Mouse (Mus musculus) myocyte (in vitro differentiated cells): ENCODE measurements around the gene Atp11a. TPM values are rescaled to one million over a fixed set of nuclear protein-coding genes. Genes with fewer than 3 reads are reported as not detected.

Experiments
- H3K27me3 ChIP-seq: one replicate; pipeline ENCODE4 v1.6.1; 2011; ENCODE audit not compliant: control insufficient read depth, insufficient read depth, insufficient read length
- H3K36me3 ChIP-seq: one replicate; pipeline ENCODE4 v1.6.1; 2011; ENCODE audit not compliant: control insufficient read depth, insufficient read depth
- H3K4me2 ChIP-seq: one replicate; pipeline ENCODE4 v1.6.1; 2011; ENCODE audit warnings: low read depth, control low read depth
- H3K4me3 ChIP-seq: one replicate; pipeline ENCODE4 v1.5.1; 2011; ENCODE audit warnings: mild to moderate bottlenecking, control low read depth, moderate library complexity
- H3K79me2 ChIP-seq: one replicate; pipeline ENCODE4 v1.6.1; 2011; ENCODE audit not compliant: control insufficient read depth, insufficient read depth
- H3ac ChIP-seq: one replicate; pipeline ENCODE4 v1.6.1; 2011; ENCODE audit not compliant: control insufficient read depth, insufficient read length
- CEBPB ChIP-seq: IDR thresholded peaks from 2 replicates; pipeline ENCODE4 v1.6.1; 2011; ENCODE audit warnings: mild to moderate bottlenecking, moderate library complexity; ENCODE audit not compliant: poor library complexity, insufficient read depth, severe bottlenecking
- E2F4 ChIP-seq: IDR thresholded peaks from one replicate; pipeline ENCODE4 v1.6.1; 2011; ENCODE audit warnings: mild to moderate bottlenecking, control low read depth, moderate library complexity; ENCODE audit not compliant: insufficient read depth
- MAX ChIP-seq: IDR thresholded peaks from one replicate; pipeline ENCODE4 v1.6.1; 2011; ENCODE audit warnings: low read depth, mild to moderate bottlenecking, control low read depth
- MYOD1 ChIP-seq, 3 experiments: IDR thresholded peaks; one replicate each; pipeline ENCODE4 v1.6.1; 2011; ENCODE audit warnings: control low read depth in 2 of 3, low read depth in 2 of 3, mild to moderate bottlenecking in 2 of 3, moderate library complexity in 1 of 3; ENCODE audit not compliant: insufficient read length in 2 of 3, control insufficient read depth in 1 of 3
- MYOG ChIP-seq, 3 experiments: IDR thresholded peaks; one replicate each; pipeline ENCODE4 v1.6.1; 2011; ENCODE audit warnings: control low read depth in 2 of 3, low read depth in 2 of 3, mild to moderate bottlenecking in 2 of 3; ENCODE audit not compliant: insufficient read length in 2 of 3, control insufficient read depth in 1 of 3, insufficient read depth in 1 of 3
- POLR2A ChIP-seq: IDR thresholded peaks from one replicate; pipeline ENCODE4 v1.6.1; 2011; ENCODE audit warnings: low read depth, mild to moderate bottlenecking, control low read depth, moderate library complexity; ENCODE audit not compliant: insufficient read length
- POLR2AphosphoS2 ChIP-seq: IDR thresholded peaks from one replicate; pipeline ENCODE4 v1.6.1; 2011; ENCODE audit warnings: low read depth, control low read depth; ENCODE audit not compliant: insufficient read length
- REST ChIP-seq: IDR thresholded peaks from one replicate; pipeline ENCODE4 v1.6.1; 2011; ENCODE audit warnings: mild to moderate bottlenecking, control low read depth, moderate library complexity; ENCODE audit not compliant: insufficient read depth, insufficient read length
- SRF ChIP-seq: IDR thresholded peaks from one replicate; pipeline ENCODE4 v1.6.1; 2011; ENCODE audit warnings: low read depth; ENCODE audit not compliant: control insufficient read depth, insufficient read length
- TCF12 ChIP-seq: IDR thresholded peaks from one replicate; pipeline ENCODE4 v1.6.1; 2011; ENCODE audit warnings: mild to moderate bottlenecking, control low read depth; ENCODE audit not compliant: poor library complexity, insufficient read depth, severe bottlenecking
- TCF3 ChIP-seq: IDR thresholded peaks from one replicate; pipeline ENCODE4 v1.6.1; 2011; ENCODE audit warnings: low read depth, control low read depth; ENCODE audit not compliant: insufficient read length
- USF1 ChIP-seq: IDR thresholded peaks from one replicate; pipeline ENCODE4 v1.6.1; 2011; ENCODE audit warnings: low read depth, mild to moderate bottlenecking, control low read depth, moderate library complexity
- polyA plus RNA-seq: library from polyadenylated mRNA; unstranded; fragments of >200 nt; fragmentation: generic; extraction: Trizol; gene quantifications from one replicate; pipeline ENCODE4 v1.2.1, GENCODE M21; 2012; ENCODE audit warnings: missing spikeins

Gene Atp11a
- polyA plus RNA-seq, 1 experiment, result 13.8 TPM

DNA sequence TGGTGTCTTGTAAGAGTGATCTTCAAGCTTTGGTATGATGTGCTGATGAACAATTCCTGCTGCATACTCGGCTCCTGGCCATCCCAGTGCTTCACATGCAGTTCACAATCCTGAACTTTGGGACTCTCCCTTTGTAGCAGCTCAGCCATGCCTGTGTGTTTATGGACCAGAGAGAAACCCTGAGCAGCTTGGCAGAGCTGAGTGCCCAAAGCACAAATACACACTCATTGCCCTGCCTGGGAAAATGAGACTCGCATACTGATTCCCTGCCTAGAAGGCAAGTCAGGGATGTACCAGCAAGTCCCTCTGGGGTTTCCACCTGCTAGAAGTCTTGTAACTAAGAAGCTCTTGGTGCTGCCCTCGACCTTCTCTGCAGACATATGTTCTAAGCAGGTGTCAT lies 112.8 kb downstream of the Atp11a start:
- no peak overlapping the region for H3ac ChIP-seq
- no peaks in the 10 kb centered on the region for H3K79me2 ChIP-seq
- H3K4me2 ChIP-seq, result no peak overlapping the region
- H3K36me3 ChIP-seq, result no peaks in the 10 kb centered on the region
- H3K27me3 ChIP-seq, result peaks cover 14% of the 10 kb centered on the region
- H3K4me3 ChIP-seq, result no peak overlapping the region
- TF ChIP-seq MYOG (IDR thresholded peaks at IDR 0.05; ENCODE audit: control insufficient read depth in 1 of 3, insufficient read depth in 1 of 3, insufficient read length in 2 of 3, low read depth in 2 of 3) (no peak), REST (no peak), E2F4 (no peak)

DNA sequence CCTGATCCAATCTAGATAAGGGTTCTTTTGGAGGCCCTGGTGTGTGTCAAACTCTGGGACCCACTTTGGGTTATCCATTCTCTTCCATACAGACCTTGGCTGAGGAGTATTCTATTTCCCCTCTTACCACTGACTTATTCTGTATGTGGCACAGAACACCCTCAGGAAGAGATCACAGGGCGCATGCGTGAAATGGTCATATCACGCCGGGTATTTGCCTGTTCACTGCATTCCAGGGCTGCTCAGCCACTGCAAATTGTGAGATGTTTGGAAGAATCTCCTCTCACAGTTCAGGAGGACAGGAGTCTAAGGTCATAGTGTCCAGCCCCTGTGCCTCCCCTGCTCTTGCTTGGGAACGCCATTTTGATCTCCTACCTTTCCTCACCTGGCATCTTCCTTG lies 113.8 kb downstream of the Atp11a start:
- TF ChIP-seq CEBPB (no peak), E2F4 (no peak), MYOD1 (IDR thresholded peaks at IDR 0.05; ENCODE audit: control insufficient read depth in 1 of 3, insufficient read length in 2 of 3, low read depth in 2 of 3) (no peak), POLR2A (no peak), TCF12 (no peak), SRF (no peak), MYOG (IDR thresholded peaks at IDR 0.05; ENCODE audit: control insufficient read depth in 1 of 3, insufficient read depth in 1 of 3, insufficient read length in 2 of 3, low read depth in 2 of 3) (no peak), TCF3 (no peak), MAX (no peak), POLR2AphosphoS2 (no peak), USF1 (no peak), REST (no peak)
- no peak overlapping the region for H3K4me2 ChIP-seq
- no peak overlapping the region for H3ac ChIP-seq
- H3K27me3 ChIP-seq, result peaks cover 18% of the 10 kb centered on the region
- H3K4me3 ChIP-seq, result no peak overlapping the region
- H3K79me2 ChIP-seq, result no peaks in the 10 kb centered on the region
- H3K36me3 ChIP-seq, result no peaks in the 10 kb centered on the region

DNA sequence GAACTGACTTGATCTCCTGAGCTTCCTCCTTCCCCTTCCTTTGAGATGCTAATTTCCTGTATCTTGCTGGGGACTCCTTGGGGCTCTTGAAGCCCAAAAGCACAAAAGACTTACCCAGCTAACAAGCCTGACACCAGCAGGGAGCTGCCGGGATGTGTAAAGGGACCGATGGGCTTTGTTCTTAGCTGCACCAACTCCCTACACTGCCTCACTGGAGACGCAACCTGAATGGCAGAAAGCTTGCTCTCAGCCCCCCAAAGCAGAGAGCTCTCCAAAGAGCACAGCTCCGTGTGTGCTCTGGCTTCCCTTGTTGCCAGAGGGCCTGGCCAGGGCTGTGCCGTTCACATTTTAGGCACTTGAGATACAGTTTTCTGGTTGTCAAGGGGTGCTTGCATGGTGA lies 114.6 kb downstream of the Atp11a start:
- Histone ChIP-seq H3K79me2 (no peaks in the 10 kb centered on the region), H3K27me3 (peaks cover 26% of the 10 kb centered on the region), H3K4me2 (no peak overlapping the region), H3ac (no peak overlapping the region), H3K4me3 (no peak overlapping the region), H3K36me3 (no peaks in the 10 kb centered on the region)
- TF ChIP-seq SRF, result no peak
- no peak for TF ChIP-seq TCF12
- no peak for TF ChIP-seq MAX
- TF ChIP-seq CEBPB, result no peak
- no peak for TF ChIP-seq USF1
- no peak for TF ChIP-seq POLR2AphosphoS2
- TF ChIP-seq POLR2A, result no peak
- TF ChIP-seq E2F4, result no peak
- TF ChIP-seq TCF3, result no peak
- no peak for TF ChIP-seq MYOD1 (IDR thresholded peaks at IDR 0.05; ENCODE audit: control insufficient read depth in 1 of 3, insufficient read length in 2 of 3, low read depth in 2 of 3)
- no peak for TF ChIP-seq MYOG (IDR thresholded peaks at IDR 0.05; ENCODE audit: control insufficient read depth in 1 of 3, insufficient read depth in 1 of 3, insufficient read length in 2 of 3, low read depth in 2 of 3)
- TF ChIP-seq REST, result no peak

DNA sequence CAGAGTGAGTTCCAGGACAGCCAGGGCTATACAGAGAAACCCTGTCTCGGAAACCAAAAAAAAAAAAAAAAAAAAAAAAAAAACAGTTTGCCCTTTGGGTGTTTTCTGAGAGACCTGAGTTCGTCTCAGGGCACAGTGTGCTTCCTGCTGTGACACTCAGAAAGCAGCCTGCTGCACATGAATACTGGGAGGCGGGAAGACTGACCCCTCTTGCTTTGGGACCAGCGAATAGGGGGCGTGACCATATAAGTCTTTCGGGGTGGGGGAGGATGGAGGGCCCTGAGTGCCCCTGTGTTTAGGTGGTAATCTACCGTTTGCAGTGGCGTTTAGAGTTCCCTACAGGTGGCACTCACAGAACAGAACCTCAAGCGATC lies 116.2 kb downstream of the Atp11a start:
- Histone ChIP-seq H3K79me2 (no peaks in the 10 kb centered on the region), H3K4me3 (peak overlapping the region; percentile 9)

DNA sequence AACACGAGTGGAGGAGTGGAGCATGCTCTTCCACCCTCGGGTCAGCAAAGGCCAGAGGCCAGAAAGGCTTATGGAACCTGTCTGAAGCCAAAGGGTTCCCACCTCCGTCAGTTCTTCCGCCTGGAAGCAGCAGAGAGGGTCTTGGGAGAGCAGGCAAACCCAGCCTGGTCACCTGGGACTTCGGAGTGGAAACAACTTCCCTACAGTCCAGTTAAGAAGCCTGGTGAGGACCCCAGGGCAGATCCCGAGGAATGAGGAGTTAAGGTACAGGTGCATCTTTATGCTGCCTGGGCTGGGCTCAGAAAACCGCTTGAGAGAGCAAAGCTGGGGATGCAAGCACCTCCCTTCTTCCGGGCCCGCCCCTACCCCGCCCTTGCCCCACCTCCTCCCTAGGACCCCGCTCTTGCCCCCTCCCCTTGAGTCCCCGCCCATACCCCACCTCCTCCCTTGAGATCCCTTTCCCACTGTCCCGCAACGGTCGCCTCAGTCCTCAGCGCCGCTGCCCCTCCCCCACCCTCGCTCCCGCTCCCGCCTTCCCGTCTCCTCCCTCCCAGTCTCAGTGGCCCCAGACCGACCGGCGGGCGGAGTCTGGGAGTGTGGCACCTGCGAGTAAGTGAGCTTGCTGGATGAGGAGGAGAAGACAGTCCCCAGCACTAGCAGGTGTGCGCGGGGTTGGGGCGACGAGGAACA lies 116.7 kb downstream of the Atp11a start, which contains the start of gene Mcf2l:
Mcf2l (plus strand) TSS at position 450 of the 690 bp plus-strand sequence.
- TF ChIP-seq MYOG (IDR thresholded peaks at IDR 0.05; ENCODE audit: control insufficient read depth in 1 of 3, insufficient read depth in 1 of 3, insufficient read length in 2 of 3, low read depth in 2 of 3), result no peak
- Histone ChIP-seq H3K79me2 (no peaks in the 10 kb centered on the region), H3ac (no peak within 1 kb of the TSS), H3K4me3 (peak within 1 kb of the TSS; percentile 9), H3K4me2 (peak within 1 kb of the TSS; percentile 57), H3K27me3 (peaks cover 35% of the 10 kb centered on the region), H3K36me3 (no peaks in the 10 kb centered on the region)

More for the DNA sequence above, 116.2 kb downstream of the Atp11a start:
- Histone ChIP-seq H3ac (no peak overlapping the region), H3K36me3 (no peaks in the 10 kb centered on the region), H3K4me2 (peak overlapping the region; percentile 57), H3K27me3 (peaks cover 35% of the 10 kb centered on the region)
- no peak for TF ChIP-seq MYOD1 (IDR thresholded peaks at IDR 0.05; ENCODE audit: control insufficient read depth in 1 of 3, insufficient read length in 2 of 3, low read depth in 2 of 3)
- no peak for TF ChIP-seq CEBPB
- TF ChIP-seq POLR2A, result no peak
- TF ChIP-seq POLR2AphosphoS2, result no peak
- no peak for TF ChIP-seq USF1
- TF ChIP-seq SRF, result no peak
- TF ChIP-seq TCF3, result no peak
- TF ChIP-seq TCF12, result no peak
- no peak for TF ChIP-seq MAX
